ENCODE assay signal across 8 mouse cellular contexts in genomic region chr2:61401636-61402587, GRCm38 (mm10).
DNase-seq lines count a peak whose midpoint lies in the region; ATAC-seq and TF ChIP-seq lines count a peak whose summit lies in the region.

No protein-coding gene starts in this region.

- peak; percentile 74 for ATAC-seq in limb, embryonic 14.5 days (ENCODE audit: low FRiP score, low read depth)
- ATAC-seq in midbrain, embryonic 15.5 days (replicated peaks) = peak; percentile 65
- ATAC-seq in stomach, embryonic 16.5 days (ENCODE audit: insufficient read depth, low FRiP score) = peak; percentile 47; the same call in 1 of the 2 replicates

- peak overlapping the region; percentile 82 for H3K27ac ChIP-seq in embryonic facial prominence, embryonic 10.5 days (replicated peaks)
- peak overlapping the region; percentile 59 for H3K27ac ChIP-seq in limb, embryonic 14.5 days (replicated peaks; ENCODE audit: low read depth, low read length)
- H3K27ac ChIP-seq in midbrain, embryonic 15.5 days = peak overlapping the region; percentile 64
- H3K27ac ChIP-seq in stomach, embryonic 16.5 days (ENCODE audit: low read length) = peak overlapping the region; percentile 61

- under 1% methylated on average over 21 of the region's 21 CpGs for WGBS in embryonic facial prominence, embryonic 10.5 days
- WGBS in limb, embryonic 14.5 days = under 1% methylated on average over 19 of the region's 21 CpGs
- 2% methylated on average over 21 of the region's 21 CpGs for WGBS in midbrain, embryonic 15.5 days
- WGBS in stomach, embryonic 16.5 days = 2% methylated on average over 20 of the region's 21 CpGs

- H3K27me3 ChIP-seq in embryonic facial prominence, embryonic 10.5 days (replicated peaks; ENCODE audit: low read depth, poor library complexity, severe bottlenecking) = no peaks in the 10 kb centered on the region
- no peaks in the 10 kb centered on the region for H3K27me3 ChIP-seq in limb, embryonic 14.5 days (ENCODE audit: control insufficient read depth, insufficient read depth, low read length)
- H3K27me3 ChIP-seq in midbrain, embryonic 15.5 days (replicated peaks) = no peaks in the 10 kb centered on the region
- H3K27me3 ChIP-seq in stomach, embryonic 16.5 days (ENCODE audit: control insufficient read depth, insufficient read depth, low read length) = no peaks in the 10 kb centered on the region

- H3K4me1 ChIP-seq in embryonic facial prominence, embryonic 10.5 days = peaks cover 35% of the 10 kb centered on the region
- peaks cover 4% of the 10 kb centered on the region; the same call in 1 of the 2 replicates for H3K4me1 ChIP-seq in limb, embryonic 14.5 days (ENCODE audit: control insufficient read depth, insufficient read depth, low read length)
- peaks cover 16% of the 10 kb centered on the region; the same call in 1 of the 2 replicates for H3K4me1 ChIP-seq in midbrain, embryonic 15.5 days
- peaks cover 10% of the 10 kb centered on the region for H3K4me1 ChIP-seq in stomach, embryonic 16.5 days (ENCODE audit: control insufficient read depth, insufficient read depth, low read length)

- H3K36me3 ChIP-seq in embryonic facial prominence, embryonic 10.5 days (replicated peaks) = no peaks in the 10 kb centered on the region
- H3K36me3 ChIP-seq in limb, embryonic 14.5 days (ENCODE audit: control insufficient read depth, insufficient read depth, low read length) = no peaks in the 10 kb centered on the region
- no peaks in the 10 kb centered on the region for H3K36me3 ChIP-seq in midbrain, embryonic 15.5 days (replicated peaks)
- H3K36me3 ChIP-seq in stomach, embryonic 16.5 days (ENCODE audit: control insufficient read depth, insufficient read depth, low read length) = no peaks in the 10 kb centered on the region

- DNase-seq in 3134 (ENCODE audit: extremely low read depth, insufficient read length, low spot score) = peak; percentile 49
- peak; percentile 38 for DNase-seq in adrenal gland, adult 8-10 months
- DNase-seq in embryonic facial prominence, embryonic 10.5 days (ENCODE audit: low spot score) = peak; percentile 83
- DNase-seq in heart, adult 9 months (ENCODE audit: low spot score in 2 of 2) = peak; percentile 73 to 74
- DNase-seq in kidney, adult 8-10 months = peak; percentile 73 to 77
- peak; percentile 83 for DNase-seq in limb, embryonic 14.5 days (ENCODE audit: low spot score)

- no peaks in the 10 kb centered on the region for H3K9me3 ChIP-seq in embryonic facial prominence, embryonic 10.5 days
- H3K9me3 ChIP-seq in limb, embryonic 14.5 days (ENCODE audit: control insufficient read depth, low read length) = no peaks in the 10 kb centered on the region
- H3K9me3 ChIP-seq in midbrain, embryonic 15.5 days = no peaks in the 10 kb centered on the region
- H3K9me3 ChIP-seq in stomach, embryonic 16.5 days (replicated peaks; ENCODE audit: control insufficient read depth, low read length) = no peaks in the 10 kb centered on the region

- peak overlapping the region; percentile 41 for H3K9ac ChIP-seq in limb, embryonic 14.5 days (ENCODE audit: low read depth, low read length, severe bottlenecking)
- H3K9ac ChIP-seq in midbrain, embryonic 15.5 days = peak overlapping the region; percentile 40
- H3K9ac ChIP-seq in stomach, embryonic 16.5 days (ENCODE audit: low read length) = peak overlapping the region; percentile 47

- H3K4me3 ChIP-seq in embryonic facial prominence, embryonic 10.5 days = peak overlapping the region; percentile 50
- H3K4me3 ChIP-seq in limb, embryonic 14.5 days (replicated peaks; ENCODE audit: low read length) = peak overlapping the region; percentile 35
- H3K4me3 ChIP-seq in midbrain, embryonic 15.5 days = peak overlapping the region; percentile 41
- H3K4me3 ChIP-seq in stomach, embryonic 16.5 days (replicated peaks; ENCODE audit: low read length) = peak overlapping the region; percentile 49

- peak overlapping the region; percentile 63 for H3K4me2 ChIP-seq in limb, embryonic 14.5 days (replicated peaks; ENCODE audit: low read depth, low read length, severe bottlenecking)
- peak overlapping the region; percentile 65 for H3K4me2 ChIP-seq in midbrain, embryonic 15.5 days
- H3K4me2 ChIP-seq in stomach, embryonic 16.5 days (ENCODE audit: low read depth, low read length) = peak overlapping the region; percentile 76

- no peak for TF ChIP-seq POLR2A in limb, embryonic 14.5 days (IDR thresholded peaks at IDR 0.05; ENCODE audit: borderline replicate concordance, extremely low read depth, insufficient read depth, insufficient read length)

Comparison
In these comparisons a context has a peak if more than half of its experiments do, and no peak if none do; other contexts are left out.
1. Peak in every context shown above with its lines: DNase-seq, ATAC-seq, H3K4me3 ChIP-seq and H3K27ac ChIP-seq.